Mouse (Mus musculus) right cerebral cortex, postnatal 10 days (tissue): ENCODE results near the gene Plekhb1.
A peak's percentile ranks its signal among the peaks of the same experiment; 100 is the strongest.

Experiments
- DNase-seq, 2 experiments: peaks; one replicate each; pipeline ENCODE4 v3.0.0; 2021; ENCODE audit warnings: low spot score in 2 of 2

The Plekhb1 gene

GRCm38 (mm10) chr7:100662231-100662630 lies at the start of gene Plekhb1:
TSS of gene Plekhb1 (minus strand) at chr7:100662414.
- DNase-seq: no peak

- DNase-seq: peak; percentile 37 to 52
Observed at GRCm38 (mm10) chr7:100706883-100707480, 44.8 kb upstream of the Plekhb1 start.

GRCm38 (mm10) chr7:100706143-100706841 lies 44.1 kb upstream of the Plekhb1 start, which contains the start of gene Fam168a:
TSS of gene Fam168a (plus strand) at chr7:100706635.
- DNase-seq: peak; percentile 97 to 98

GRCm38 (mm10) chr7:100699771-100700770 lies 37.9 kb upstream of the Plekhb1 start:
- no peak for DNase-seq

- no peak for DNase-seq
Observed at GRCm38 (mm10) chr7:100693199-100693598, 31.0 kb upstream of the Plekhb1 start.

GRCm38 (mm10) chr7:100688471-100688870 lies 26.3 kb upstream of the Plekhb1 start:
- no peak for DNase-seq

- DNase-seq: peak; percentile 59 to 84
Observed at GRCm38 (mm10) chr7:100685061-100686030, 23.1 kb upstream of the Plekhb1 start.

- DNase-seq: peak; percentile 72 to 80
Observed at GRCm38 (mm10) chr7:100684538-100684937, 22.3 kb upstream of the Plekhb1 start.

GRCm38 (mm10) chr7:100684081-100684480 lies 21.9 kb upstream of the Plekhb1 start:
- no peak for DNase-seq

GRCm38 (mm10) chr7:100683241-100683640 lies 21.0 kb upstream of the Plekhb1 start:
- DNase-seq: no peak

GRCm38 (mm10) chr7:100681132-100681531 lies 18.9 kb upstream of the Plekhb1 start:
- no peak for DNase-seq

GRCm38 (mm10) chr7:100678948-100679880 lies 17.0 kb upstream of the Plekhb1 start:
- no peak for DNase-seq

- no peak for DNase-seq
Observed at GRCm38 (mm10) chr7:100678052-100678451, 15.8 kb upstream of the Plekhb1 start.

- no peak for DNase-seq
Observed at GRCm38 (mm10) chr7:100674941-100675340, 12.7 kb upstream of the Plekhb1 start.

- DNase-seq: no peak
Observed at GRCm38 (mm10) chr7:100673452-100673851, 11.2 kb upstream of the Plekhb1 start.

GRCm38 (mm10) chr7:100670646-100671045 lies 8.4 kb upstream of the Plekhb1 start:
- no peak for DNase-seq

- DNase-seq: no peak
Observed at GRCm38 (mm10) chr7:100663729-100664304, 1.6 kb upstream of the Plekhb1 start.

- DNase-seq: peak; percentile 93 to 94
Observed at GRCm38 (mm10) chr7:100663190-100663589, 976 bp upstream of the Plekhb1 start.

GRCm38 (mm10) chr7:100661264-100661663 lies 950 bp downstream of the Plekhb1 start:
- DNase-seq: no peak
